Mouse (Mus musculus) ES-E14 (cell line): ENCODE data around the gene Gcn1l1.

Experiments used
- CHD2 ChIP-seq: IDR thresholded peaks from 2 replicates; pipeline ENCODE4 v1.6.1; 2014; ENCODE audit warnings: mild to moderate bottlenecking, low read depth, low read length, inconsistent platforms
- MAFK ChIP-seq: IDR thresholded peaks from 2 replicates; pipeline ENCODE4 v1.6.1; 2014; ENCODE audit warnings: mild to moderate bottlenecking, low read depth, low read length, inconsistent platforms; ENCODE audit not compliant: insufficient read depth
- ZC3H11A ChIP-seq: IDR thresholded peaks from 2 replicates; pipeline ENCODE4 v1.6.1; 2012; ENCODE audit warnings: low read depth, mild to moderate bottlenecking, inconsistent platforms, low read length, borderline replicate concordance
- ZNF384 ChIP-seq: IDR thresholded peaks from 2 replicates; pipeline ENCODE4 v1.6.1; 2012; ENCODE audit warnings: low read depth, low read length, inconsistent platforms

DNA sequence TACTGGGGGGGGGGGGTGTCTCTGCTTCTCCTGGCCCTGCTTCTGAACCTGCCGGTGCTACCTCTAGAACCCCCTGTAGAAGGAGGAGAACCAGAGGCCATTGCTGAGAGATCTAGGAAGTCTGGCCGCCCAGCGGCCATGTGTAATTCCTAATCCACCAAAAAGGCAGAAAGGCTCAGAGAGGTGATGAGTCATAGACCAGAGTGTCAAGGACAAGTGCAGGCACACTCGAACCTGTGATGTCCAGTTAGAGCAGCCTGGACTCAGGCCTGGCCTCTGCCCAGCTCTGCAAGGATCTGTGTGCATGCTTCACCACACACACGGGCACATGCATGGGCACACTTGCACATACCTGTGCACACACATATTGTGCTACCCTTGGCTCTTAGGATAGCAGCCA lies 36.9 kb upstream of the Gcn1l1 start:
- TF ChIP-seq CHD2 (no peak), MAFK (no peak), ZC3H11A (no peak), ZNF384 (no peak)
